ENCODE assay signal across 18 mouse cellular contexts in genomic region chr5:123865365-123865764, GRCm38 (mm10). TPM values are rescaled to one million over a fixed set of nuclear protein-coding genes. Genes with fewer than 3 reads are reported as not detected.
A peak's percentile ranks its signal among the peaks of the same experiment; 100 is the strongest.
DNase-seq lines count a peak whose midpoint lies in the region; ATAC-seq lines count a peak whose summit lies in the region.
"Had no signal": no experiment of that assay in that cellular context is flagged by ENCODE, and none has a peak within 500 bp of the region (broad histone marks: within the 10 kb centered on the region; RNA-seq: fewer than 3 reads in every experiment).

Gene Hcar2 (minus strand): TSS chr5:123865499.

- peak; percentile 36 to 56 for DNase-seq in lung, adult 18-20 months
- DNase-seq in lung, postnatal 10 days = no peak
- DNase-seq in adipocyte (ENCODE audit: low spot score) (peak; percentile 67), MN1 (ENCODE audit: low spot score) (no peak)
- no peak for DNase-seq in cerebellum, postnatal 36 days
- DNase-seq in right cerebral cortex, adult 18-20 months = no peak
- DNase-seq: cerebellum, adult 11-12 months; forebrain, postnatal 0 days; gastrocnemius, postnatal 10 days; heart, postnatal 36 days; kidney, adult 8-10 months; kidney, postnatal 36 days; layer of hippocampus, postnatal 36 days; left cerebral cortex, postnatal 4 days; thymus, postnatal 25 days had no signal

- ATAC-seq in granulocyte monocyte progenitor cell, adult 5-6 weeks (replicated peaks; ENCODE audit: poor library complexity, severe bottlenecking) = peak; percentile 83
- peak; percentile 87 for ATAC-seq in neutrophil, adult 5-6 weeks (ENCODE audit: extremely low read depth, insufficient number of reproducible peaks, low FRiP score, poor library complexity, severe bottlenecking)
- ATAC-seq: forebrain, postnatal 0 days; midbrain, embryonic 15.5 days had no signal

RNA-seq across cellular contexts. Expression of gene Hcar2, which starts in this region (rescaled TPM):
- not detected in 2 replicates for total RNA-seq in granulocyte monocyte progenitor cell, adult 5-6 weeks (2014; fragmentation: Nextera tagmentation)
- total RNA-seq in granulocyte monocyte progenitor cell, adult 5-6 weeks (2017) = 2.7 and 5.4 TPM in 2 replicates
- total RNA-seq in neutrophil, adult 5-6 weeks (2017) = 78.9 and 82.9 TPM in 2 replicates
- total RNA-seq: forebrain, postnatal 0 days; left cerebral cortex, postnatal 4 days had no signal

Comparison
In these comparisons a context has a peak if more than half of its experiments do, and no peak if none do; other contexts are left out.
1. RNA of gene Hcar2 (total RNA-seq): 78.9 to 82.9 TPM in neutrophil, adult 5-6 weeks; 2.7 to 5.4 TPM in granulocyte monocyte progenitor cell, adult 5-6 weeks; every median in the first group is over 10 times any median in the second.
2. DNase-seq: peak in lung, adult 18-20 months (2 of 2) and adipocyte (single experiment); none in lung, postnatal 10 days (single experiment), cerebellum, postnatal 36 days (0 of 2), right cerebral cortex, adult 18-20 months (single experiment) and MN1 (single experiment).